Mouse (Mus musculus) CH12.LX (cell line): Measurements from ENCODE around the gene Suclg2. TPM values are rescaled to one million over a fixed set of nuclear protein-coding genes. Genes with fewer than 3 reads are reported as not detected.
A peak's percentile ranks its signal among the peaks of the same experiment; 100 is the strongest.

Source experiments
- DNase-seq: peaks from one replicate; pipeline ENCODE4 v3.0.0-alpha.2; 2013; ENCODE audit errors: extremely low read depth
- H3K27ac ChIP-seq: 2 replicates; pipeline ENCODE4 v1.5.1; 2012; ENCODE audit warnings: low read depth, mild to moderate bottlenecking, control low read depth, moderate library complexity; ENCODE audit not compliant: insufficient read depth
- H3K27me3 ChIP-seq: replicated peaks from 2 replicates; pipeline ENCODE3; 2012; ENCODE audit warnings: inconsistent platforms
- H3K36me3 ChIP-seq, 2 experiments: replicated peaks in 1 of 2; 2 replicates each; pipeline versions ENCODE3 to v1.6.1; 2012; ENCODE audit warnings: inconsistent platforms in 1 of 2, low read length in 1 of 2, mild to moderate bottlenecking in 1 of 2, mixed read lengths in 1 of 2, moderate library complexity in 1 of 2; ENCODE audit not compliant: control insufficient read depth in 1 of 2, insufficient read depth in 1 of 2
- H3K4me1 ChIP-seq, 2 experiments: 2 replicates each; pipeline ENCODE4 v1.6.1; 2012; ENCODE audit warnings: inconsistent platforms in 1 of 2, moderate library complexity in 1 of 2; ENCODE audit not compliant: insufficient read depth in 2 of 2, control insufficient read depth in 1 of 2
- H3K4me2 ChIP-seq: 2 replicates; pipeline ENCODE4 v1.6.1; 2012; ENCODE audit warnings: low read depth, mild to moderate bottlenecking, control low read depth; ENCODE audit not compliant: poor library complexity, insufficient read depth, severe bottlenecking
- H3K4me3 ChIP-seq, 3 experiments: fragments of 150-350 bp in 1 of 3; sonication (generic) in 1 of 3; replicated peaks in 1 of 3; 2 replicates each; pipeline versions ENCODE3 to v1.5.1; 2011 to 2012; ENCODE audit warnings: low read depth in 2 of 3, low read length in 2 of 3, mild to moderate bottlenecking in 2 of 3, moderate library complexity in 2 of 3, control low read depth in 1 of 3, improper control_type of control experiment in 1 of 3, inconsistent platforms in 1 of 3, mixed read lengths in 1 of 3; ENCODE audit not compliant: poor library complexity in 1 of 3
- H3K79me2 ChIP-seq: replicated peaks from 2 replicates; pipeline ENCODE4 v1.6.1; 2012; ENCODE audit warnings: mild to moderate bottlenecking, moderate library complexity; ENCODE audit not compliant: control insufficient read depth, poor library complexity, insufficient read depth, severe bottlenecking; ENCODE audit errors: extremely low read depth
- H3K9ac ChIP-seq: 2 replicates; pipeline ENCODE4 v1.6.1; 2012; ENCODE audit warnings: low read depth, mild to moderate bottlenecking, control low read depth, moderate library complexity; ENCODE audit not compliant: insufficient read depth
- H3K9me3 ChIP-seq: replicated peaks from 2 replicates; pipeline ENCODE3; 2012; ENCODE audit warnings: low read length, inconsistent platforms, mixed read lengths
- BHLHE40 ChIP-seq: IDR thresholded peaks from 2 replicates; pipeline ENCODE4 v1.6.1; 2011; ENCODE audit warnings: mild to moderate bottlenecking, low read depth, low read length, improper control_type of control experiment
- CHD2 ChIP-seq: IDR thresholded peaks from 2 replicates; pipeline ENCODE4 v1.6.1; 2011; ENCODE audit warnings: low read length, improper control_type of control experiment
- E2F4 ChIP-seq: IDR thresholded peaks from 2 replicates; pipeline ENCODE4 v1.6.1; 2011; ENCODE audit warnings: low read depth, low read length, improper control_type of control experiment; ENCODE audit not compliant: insufficient replicate concordance
- ELF1 ChIP-seq: IDR thresholded peaks from 2 replicates; pipeline ENCODE4 v1.6.1; 2014; ENCODE audit warnings: low read depth, mild to moderate bottlenecking, inconsistent platforms, low read length, improper control_type of control experiment
- EP300 ChIP-seq: IDR thresholded peaks from 2 replicates; pipeline ENCODE4 v1.6.1; 2011; ENCODE audit warnings: low read length, improper control_type of control experiment
- ETS1 ChIP-seq: conservative IDR thresholded peaks from 2 replicates; pipeline ENCODE4 v1.6.1; 2012; ENCODE audit warnings: low read depth, mild to moderate bottlenecking, inconsistent platforms, low read length, improper control_type of control experiment, moderate library complexity
- GABPA ChIP-seq: IDR thresholded peaks from 2 replicates; pipeline ENCODE4 v1.6.1; 2012; ENCODE audit warnings: low read depth, low read length, improper control_type of control experiment, inconsistent platforms; ENCODE audit not compliant: insufficient replicate concordance
- IRF4 ChIP-seq: IDR thresholded peaks from 2 replicates; pipeline ENCODE4 v1.6.1; 2014; ENCODE audit warnings: low read depth, mild to moderate bottlenecking, inconsistent platforms, low read length, improper control_type of control experiment
- JUN ChIP-seq: IDR thresholded peaks from 2 replicates; pipeline ENCODE4 v1.6.1; 2011; ENCODE audit warnings: low read depth, mild to moderate bottlenecking, low read length, improper control_type of control experiment, moderate library complexity; ENCODE audit not compliant: insufficient read depth
- JUND ChIP-seq: conservative IDR thresholded peaks from 2 replicates; pipeline ENCODE4 v1.6.1; 2011; ENCODE audit warnings: low read depth, low read length, improper control_type of control experiment
- MAZ ChIP-seq: IDR thresholded peaks from 2 replicates; pipeline ENCODE4 v1.6.1; 2012; ENCODE audit warnings: low read depth, mild to moderate bottlenecking, inconsistent platforms, low read length, improper control_type of control experiment, moderate library complexity
- MEF2A ChIP-seq: IDR thresholded peaks from 2 replicates; pipeline ENCODE4 v1.6.1; 2014; ENCODE audit warnings: low read depth, mild to moderate bottlenecking, inconsistent platforms, low read length, improper control_type of control experiment, borderline replicate concordance
- PAX5 ChIP-seq: IDR thresholded peaks from 2 replicates; pipeline ENCODE4 v1.6.1; 2012; ENCODE audit warnings: low read length, inconsistent platforms, mixed read lengths
- POLR2A ChIP-seq: IDR thresholded peaks from 2 replicates; pipeline ENCODE4 v1.6.1; 2011; ENCODE audit warnings: low read depth, mild to moderate bottlenecking, improper control_type of control experiment, low read length
- RCOR1 ChIP-seq: conservative IDR thresholded peaks from 2 replicates; pipeline ENCODE4 v1.6.1; 2012; ENCODE audit warnings: low read depth, mild to moderate bottlenecking, inconsistent platforms, low read length, improper control_type of control experiment
- SIN3A ChIP-seq: IDR thresholded peaks from 2 replicates; pipeline ENCODE4 v1.6.1; 2012; ENCODE audit warnings: low read length, improper control_type of control experiment, inconsistent platforms
- TCF12 ChIP-seq: IDR thresholded peaks from 2 replicates; pipeline ENCODE4 v1.6.1; 2014; ENCODE audit warnings: low read depth, mild to moderate bottlenecking, inconsistent platforms, low read length, improper control_type of control experiment
- ZC3H11A ChIP-seq: IDR thresholded peaks from 2 replicates; pipeline ENCODE4 v1.6.1; 2012; ENCODE audit warnings: low read depth, mild to moderate bottlenecking, inconsistent platforms, low read length, improper control_type of control experiment
- dilution Hi-C: fragments of 300-500 bp; cut with MboI; formaldehyde crosslinking; loops from 2 replicates; pipeline ENCODE4 v1.14.3; 2020; ENCODE audit warnings: low sequenced_read_pairs; ENCODE audit not compliant: extremely low pct_unique_long_range_greater_than_20kb, extremely low pct_ligation_motif_present
- in situ Hi-C: fragments of 300-500 bp; cut with MboI; formaldehyde crosslinking; loops from 3 replicates; pipeline ENCODE4 v1.14.3; 2019; ENCODE audit warnings: low sequenced_read_pairs, low pct_ligation_motif_present, low pct_unique_long_range_greater_than_20kb, mixed read lengths
- polyA plus RNA-seq: library from polyadenylated mRNA; unstranded; fragments of >175 nt; gene quantifications from 2 replicates; pipeline ENCODE4 v1.2.1, GENCODE M21; 2012; ENCODE audit warnings: low read depth; ENCODE audit not compliant: insufficient read length
- total RNA-seq, 2 experiments: library from RNA; depleted of rRNA; stranded (reverse); fragments of 300-350 nt in 1 of 2; fragments of >200 nt in 1 of 2; gene quantifications; 2 replicates each; pipeline ENCODE4 v1.2.3; 2012 to 2014

Suclg2 gene
- total and polyA plus RNA-seq, 3 experiments: 46.5 to 86.2 (median 48.3) TPM

DNA sequence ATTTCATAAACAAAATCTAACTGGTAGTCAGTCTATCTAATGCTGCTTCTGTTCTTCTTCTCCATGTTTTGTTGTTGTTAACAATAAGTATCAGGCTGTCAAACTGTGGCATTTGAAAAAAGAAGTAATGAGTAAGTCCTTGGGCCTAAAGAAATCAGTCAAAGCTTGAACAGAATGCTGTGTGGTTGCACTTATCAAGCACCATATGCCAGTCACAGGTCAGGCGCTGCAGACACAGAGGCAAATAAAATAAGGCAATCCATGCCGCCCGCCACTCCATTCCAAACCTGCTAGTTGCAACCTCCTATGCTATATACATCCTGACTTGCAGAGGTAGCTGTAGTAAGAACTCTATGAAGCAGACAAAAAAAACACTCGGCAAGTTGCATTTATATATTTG, 100.2 kb downstream of the Suclg2 start:
- dilution Hi-C loops: no loop called here
- TF ChIP-seq EP300 (no peak), ZC3H11A (no peak), ETS1 (no peak), BHLHE40 (no peak)
- Histone ChIP-seq H3K27me3 (no peaks in the 10 kb centered on the region), H3K9ac (no peak overlapping the region), H3K4me2 (no peak overlapping the region), H3K4me1 (peaks cover 10 to 35% of the 10 kb centered on the region in 2 experiments), H3K36me3 (peaks cover 2 to 39% of the 10 kb centered on the region in 2 experiments), H3K79me2 (no peaks in the 10 kb centered on the region), H3K27ac (no peak overlapping the region), H3K9me3 (no peaks in the 10 kb centered on the region), H3K4me3 (no peak overlapping the region)
- DNase-seq: no peak
- in situ Hi-C loops: no loop called here

DNA sequence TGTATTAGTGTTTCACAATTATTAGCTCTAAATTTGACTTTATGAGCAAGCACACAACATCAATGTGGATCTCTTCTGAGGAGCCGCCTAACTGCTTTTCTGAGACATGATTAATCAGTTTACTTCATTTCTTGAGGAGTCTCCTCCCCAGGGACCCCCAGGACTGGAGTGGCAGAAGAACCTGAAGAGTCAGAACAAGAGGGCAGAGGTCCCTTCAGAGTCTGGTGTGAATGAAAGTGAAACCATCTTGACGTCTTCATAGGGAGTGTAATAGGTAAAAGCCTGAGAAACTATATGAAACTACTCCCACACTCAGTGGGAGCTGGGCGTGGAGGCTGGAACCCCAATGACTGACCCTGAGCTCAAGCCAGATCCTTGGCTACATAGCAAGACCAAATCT, 105.4 kb downstream of the Suclg2 start:
- no peak overlapping the region for H3K4me3 ChIP-seq
- peaks cover 2 to 33% of the 10 kb centered on the region in 2 experiments for H3K36me3 ChIP-seq
- peak; percentile 67 for TF ChIP-seq BHLHE40
- peak; percentile 74 for TF ChIP-seq JUN
- TF ChIP-seq GABPA: no peak
- peak; percentile 49; the same call in 1 of the 2 replicates for TF ChIP-seq SIN3A
- no peak for TF ChIP-seq ZC3H11A
- no peak for TF ChIP-seq POLR2A
- peak; percentile 86 for TF ChIP-seq JUND
- TF ChIP-seq ETS1: peak; percentile 92
- peak; percentile 89 for TF ChIP-seq EP300
- peak; percentile 97 for TF ChIP-seq IRF4
- TF ChIP-seq RCOR1: peak; percentile 94; the same call in 1 of the 2 replicates
- TF ChIP-seq PAX5: no peak
- no peak for TF ChIP-seq E2F4
- TF ChIP-seq MEF2A: peak; percentile 65; the same call in 1 of the 2 replicates
- TF ChIP-seq MAZ: 0 out of 2 replicates have a peak, but pooled peaks have one; percentile 45
- peak; percentile 60; the same call in 1 of the 2 replicates for TF ChIP-seq CHD2
- peak; percentile 58; the same call in 1 of the 2 replicates for TF ChIP-seq TCF12
- TF ChIP-seq ELF1: no peak
- H3K9ac ChIP-seq: peak overlapping the region; percentile 44; the same call in 1 of the 2 replicates
- H3K4me1 ChIP-seq: peaks cover 15 to 59% of the 10 kb centered on the region in 2 experiments
- peak overlapping the region; percentile 63 for H3K4me2 ChIP-seq
- no peaks in the 10 kb centered on the region for H3K9me3 ChIP-seq
- peak; percentile 90 for DNase-seq
- dilution Hi-C loops: no loop called here
- no peaks in the 10 kb centered on the region; the same call in 1 of the 2 replicates for H3K79me2 ChIP-seq
- H3K27me3 ChIP-seq: no peaks in the 10 kb centered on the region
- H3K27ac ChIP-seq: no peak overlapping the region
- in situ Hi-C loops: no loop called here
